Mouse (Mus musculus): ENCODE results near the gene Btbd2.

GRCm38 (mm10) chr10:80602698-80603325, 54.1 kb downstream of the Btbd2 start, which contains the start of the genes Scamp4 and Adat3:
- no peak for TF ChIP-seq CTCF (IDR thresholded peaks at IDR 0.05; ENCODE audit: low read depth)
- peak; percentile 43 for TF ChIP-seq EP300 (IDR thresholded peaks at IDR 0.05; ENCODE audit: low read depth)

Measured in liver, postnatal 0 days (tissue).